Mouse (Mus musculus) B cell, adult 62 days (primary cell): ENCODE measurements around the gene Zbtb26. TPM values are rescaled to one million over a fixed set of nuclear protein-coding genes. Genes with fewer than 3 reads are reported as not detected.

Source experiments
- total RNA-seq: library from RNA; stranded (reverse); gene quantifications from 4 replicates; pipeline ENCODE4 v1.2.4, GENCODE M21; 2023

Gene Zbtb26
- total RNA-seq: 3.8 to 5.1 TPM (median 3.9 TPM) in 4 replicates

DNA sequence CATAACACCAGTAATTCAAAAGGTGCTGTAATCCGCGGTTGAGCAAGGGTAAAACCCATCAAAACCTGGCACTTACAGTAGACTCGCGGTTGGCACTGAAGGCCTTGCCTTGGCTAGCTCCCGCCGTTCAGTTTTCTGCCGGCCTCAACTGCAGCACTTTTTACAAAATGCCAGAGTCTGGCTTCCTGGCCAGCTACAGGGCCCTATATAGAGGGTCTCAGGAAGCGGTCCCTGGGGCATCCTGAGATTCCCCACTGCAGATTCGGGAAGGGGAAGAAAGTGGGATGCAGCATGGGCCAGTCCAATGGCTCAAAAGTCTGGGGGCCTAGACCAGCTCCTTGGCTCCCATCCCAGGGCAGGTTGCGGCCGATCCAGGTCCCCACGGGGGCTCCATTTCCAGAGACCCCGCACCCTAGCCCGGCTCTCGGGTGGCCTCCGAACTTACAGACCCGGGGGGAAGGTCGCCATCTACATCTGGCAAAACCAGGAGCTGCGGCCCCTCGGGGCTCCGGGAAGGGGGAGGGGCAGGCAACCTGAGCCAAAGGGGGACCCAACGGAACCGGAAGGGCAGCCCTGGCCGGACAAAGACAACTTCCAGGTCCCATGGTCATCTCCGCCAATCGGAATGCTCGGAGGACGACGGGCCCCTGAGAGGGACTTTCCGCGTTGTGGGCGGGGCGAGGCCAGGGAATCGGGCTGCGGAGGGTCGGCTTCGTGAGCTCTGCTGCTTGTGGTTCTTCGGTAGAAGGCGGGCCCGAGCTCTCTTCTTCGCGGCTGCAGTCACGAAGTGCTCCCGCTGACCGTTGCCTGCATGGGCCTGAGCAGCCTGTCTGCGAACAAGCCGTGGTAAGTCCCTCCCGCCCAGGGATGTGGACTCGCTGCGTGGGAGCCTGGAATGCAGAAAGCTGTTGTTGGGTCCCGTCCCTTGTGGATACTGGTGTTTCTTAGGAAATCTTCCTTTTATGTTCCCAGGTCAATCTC lies at the start of gene Zbtb26, which contains the start of the genes Zbtb6 and Rabgap1:
Gene Zbtb26, minus strand, starts transcription at position 525 of the 981 bp plus-strand sequence.
Gene Zbtb6, minus strand, starts transcription at position 561 of the 981 bp plus-strand sequence.
Gene Rabgap1, plus strand, starts transcription at position 669 of the 981 bp plus-strand sequence.

DNA sequence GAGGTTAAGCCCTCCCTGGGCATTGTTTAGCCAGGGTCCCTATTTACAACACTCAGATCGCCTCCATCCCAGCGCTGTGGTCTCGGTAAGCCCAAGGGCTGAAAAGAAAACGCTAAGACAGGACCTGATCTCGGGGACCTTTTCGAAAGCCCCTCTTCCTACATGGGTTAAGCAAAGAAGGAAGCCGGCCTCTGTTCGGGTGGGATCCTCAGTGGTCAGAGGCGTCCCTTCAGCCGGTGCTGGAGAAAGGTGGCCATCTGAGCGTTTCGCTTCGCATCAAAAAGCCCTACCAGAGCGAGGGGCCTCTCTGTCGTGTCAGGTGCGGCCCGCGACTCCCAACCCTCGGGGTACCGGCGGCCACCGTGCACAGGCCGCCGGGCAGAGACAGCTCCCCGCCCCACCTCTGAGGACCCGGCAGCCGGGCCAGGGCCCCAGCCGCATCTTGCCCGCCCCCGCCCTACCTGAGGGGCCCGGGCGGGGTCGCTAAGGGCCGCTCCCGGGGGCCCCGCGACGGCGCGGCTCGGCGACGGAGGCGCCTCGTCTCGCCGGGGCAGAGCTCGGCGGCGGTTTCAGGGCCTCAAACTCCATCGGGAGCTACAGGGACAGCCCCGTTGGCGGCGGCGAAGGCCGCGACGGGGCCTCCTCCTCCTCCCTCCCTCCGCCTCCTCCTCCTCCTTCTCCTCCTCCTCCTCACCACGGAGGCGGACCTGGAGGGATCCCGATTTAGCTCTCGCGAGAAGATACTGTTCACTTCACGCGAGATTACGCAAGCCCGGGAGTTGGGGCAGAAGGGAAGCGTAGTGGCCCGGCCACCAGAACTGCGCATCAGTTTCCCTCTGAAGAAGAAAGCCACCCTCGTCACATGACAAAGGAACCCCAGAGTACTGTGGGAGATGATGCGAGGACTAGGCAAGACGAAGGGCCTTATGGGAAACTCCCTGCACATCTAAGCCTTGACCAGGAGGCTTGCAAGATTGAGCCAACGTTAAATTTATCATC lies 20.3 kb downstream of the Zbtb26 start, which contains the start of gene Rc3h2:
Gene Rc3h2, minus strand, starts transcription at position 598 of the 999 bp plus-strand sequence.

Other genes with a start within 250 kb of the Zbtb26 start
- not detected in 4 replicates for gene Olfr366, start 231.6 kb downstream of the Zbtb26 start, total RNA-seq
- not detected in 4 replicates for gene Olfr368, start 116.6 kb downstream of the Zbtb26 start, total RNA-seq
- 27.3 to 37.4 TPM (median 34.6 TPM) in 4 replicates for gene Pdcl, start 83.8 kb downstream of the Zbtb26 start, total RNA-seq
- gene Rc3h2, start 20.2 kb downstream of the Zbtb26 start, total RNA-seq: 53.9 to 72.5 TPM (median 60.4 TPM) in 4 replicates
- gene Zbtb6, start within 50 bp of the Zbtb26 start, total RNA-seq: 17.0 to 20.2 TPM (median 17.8 TPM) in 4 replicates
- gene Rabgap1, start 144 bp upstream of the Zbtb26 start, total RNA-seq: 45.3 to 48.3 TPM (median 46.2 TPM) in 4 replicates
- 3.2 to 4.2 TPM (median 3.6 TPM) in 4 replicates for gene Gpr21, start 73.2 kb upstream of the Zbtb26 start, total RNA-seq